Mouse (Mus musculus): Measurements from ENCODE around the gene Sgcd. TPM values are rescaled to one million over a fixed set of nuclear protein-coding genes. Genes with fewer than 3 reads are reported as not detected.
A peak's percentile ranks its signal among the peaks of the same experiment; 100 is the strongest.
"Not testable (repeated sequence)": the region's sequence is repeated elsewhere in the genome, so short reads cannot be mapped to it uniquely, and the experiment has no call there.

Sgcd gene
- polyA plus RNA-seq, 1 experiment from 2014 or later, result 5.3 TPM

DNA sequence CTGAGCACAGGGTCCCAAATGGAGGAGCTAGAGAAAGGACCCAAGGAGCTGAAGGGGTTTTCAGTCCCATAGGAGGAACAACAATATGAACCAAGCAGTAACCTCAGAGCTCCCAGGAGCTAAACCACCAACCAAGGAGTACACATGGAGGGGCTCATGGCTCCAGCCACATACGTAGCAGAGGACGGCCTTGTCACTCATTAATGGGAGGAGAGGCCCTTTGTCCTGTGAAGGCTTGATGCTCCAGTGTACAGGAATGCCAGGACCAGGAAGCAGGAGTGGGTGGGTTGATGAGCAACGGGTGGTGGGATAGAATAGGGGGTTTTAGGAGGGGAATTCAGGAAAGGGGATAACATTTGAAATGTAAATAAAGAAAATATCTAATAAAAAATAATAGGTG is 225.2 kb downstream of the Sgcd start:
- not testable (repeated sequence) for H3K4me3 ChIP-seq (ENCODE audit: low read depth, low read length); DNase-seq (ENCODE audit: low spot score); H3K4me1 ChIP-seq (ENCODE audit: control insufficient read depth, insufficient read depth, low read length); ATAC-seq (ENCODE audit: insufficient number of reproducible peaks, low FRiP score, low TSS enrichment, low read depth); H3K9ac ChIP-seq (ENCODE audit: low read length); H3K4me2 ChIP-seq (ENCODE audit: low read depth, severe bottlenecking); H3K36me3 ChIP-seq (ENCODE audit: control insufficient read depth, insufficient read depth, low read length); H3K27ac ChIP-seq (replicated peaks; ENCODE audit: low read depth, low read length); H3K9me3 ChIP-seq (ENCODE audit: control insufficient read depth, low read length); H3K27me3 ChIP-seq (ENCODE audit: control insufficient read depth, insufficient read depth, low read length)
- WGBS, result 83% methylated on average over 3 of the region's 3 CpGs

DNA sequence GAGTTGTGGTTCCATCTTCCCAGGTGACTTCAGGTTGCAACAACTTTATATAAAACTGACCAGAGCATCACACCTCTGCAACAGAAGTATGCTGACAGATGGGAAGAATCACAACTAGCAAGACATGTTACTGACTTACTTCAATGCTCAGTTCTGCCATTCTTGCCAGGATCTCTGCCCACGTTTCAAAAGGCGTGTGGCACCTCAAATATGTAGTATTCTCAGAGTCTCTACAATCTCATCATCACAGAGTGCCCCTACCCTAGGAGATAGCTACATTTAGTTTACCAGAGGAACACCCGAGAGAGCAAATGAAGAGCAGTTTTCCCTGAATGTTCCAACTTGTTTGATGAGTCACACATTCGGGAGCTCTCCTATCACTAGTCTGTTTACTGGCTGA is 229.8 kb downstream of the Sgcd start:
- Histone ChIP-seq H3K27ac (replicated peaks; ENCODE audit: low read depth, low read length) (no peak overlapping the region), H3K36me3 (ENCODE audit: control insufficient read depth, insufficient read depth, low read length) (no peaks in the 10 kb centered on the region), H3K4me1 (ENCODE audit: control insufficient read depth, insufficient read depth, low read length) (no peaks in the 10 kb centered on the region), H3K27me3 (ENCODE audit: control insufficient read depth, insufficient read depth, low read length) (no peaks in the 10 kb centered on the region), H3K4me3 (ENCODE audit: low read depth, low read length) (no peak overlapping the region), H3K9ac (ENCODE audit: low read length) (no peak overlapping the region), H3K9me3 (ENCODE audit: control insufficient read depth, low read length) (no peaks in the 10 kb centered on the region), H3K4me2 (ENCODE audit: low read depth, severe bottlenecking) (no peak overlapping the region)
- ATAC-seq (ENCODE audit: insufficient number of reproducible peaks, low FRiP score, low TSS enrichment, low read depth) (no peak), DNase-seq (ENCODE audit: low spot score) (no peak)
- WGBS, result 84% methylated on average over 4 of the region's 4 CpGs

DNA sequence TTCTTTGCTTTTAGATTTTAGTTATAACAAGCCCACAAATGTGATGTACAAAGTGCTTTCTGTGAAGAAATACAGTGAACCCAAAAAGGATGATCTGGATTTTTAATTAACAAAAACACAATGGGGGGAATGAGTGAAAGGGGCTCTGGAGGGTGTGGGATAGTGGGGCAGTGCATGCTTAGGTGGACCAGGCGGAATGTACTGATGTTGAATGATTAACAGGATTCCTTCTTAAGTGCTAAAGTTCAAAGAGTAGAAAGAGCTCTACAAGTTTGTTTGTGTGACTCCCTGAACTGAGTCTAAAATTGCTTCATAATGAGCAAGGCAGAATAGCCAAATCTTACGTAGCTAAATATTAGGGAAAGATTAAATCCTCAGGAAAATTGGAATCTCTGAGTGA is 246.0 kb downstream of the Sgcd start:
- no peak for ATAC-seq (ENCODE audit: insufficient number of reproducible peaks, low FRiP score, low TSS enrichment, low read depth)

GRCm38 (mm10) chr11:47704930-47705787 is 283.6 kb downstream of the Sgcd start:
- Histone ChIP-seq H3K36me3 (ENCODE audit: control insufficient read depth, insufficient read depth, low read length) (no peaks in the 10 kb centered on the region), H3K9ac (ENCODE audit: low read length) (no peak overlapping the region), H3K9me3 (ENCODE audit: control insufficient read depth, low read length) (no peaks in the 10 kb centered on the region), H3K4me3 (ENCODE audit: low read depth, low read length) (no peak overlapping the region), H3K4me2 (ENCODE audit: low read depth, severe bottlenecking) (no peak overlapping the region), H3K4me1 (ENCODE audit: control insufficient read depth, insufficient read depth, low read length) (no peaks in the 10 kb centered on the region), H3K27ac (replicated peaks; ENCODE audit: low read depth, low read length) (no peak overlapping the region), H3K27me3 (ENCODE audit: control insufficient read depth, insufficient read depth, low read length) (no peaks in the 10 kb centered on the region)
- ATAC-seq (ENCODE audit: insufficient number of reproducible peaks, low FRiP score, low TSS enrichment, low read depth), result no peak
- no peak for DNase-seq (ENCODE audit: low spot score)
- WGBS, result 86% methylated on average over 8 of the region's 8 CpGs

More for the DNA sequence above, 246.0 kb downstream of the Sgcd start:
- no peak for DNase-seq (ENCODE audit: low spot score)
- Histone ChIP-seq H3K4me1 (ENCODE audit: control insufficient read depth, insufficient read depth, low read length) (no peaks in the 10 kb centered on the region), H3K9ac (ENCODE audit: low read length) (no peak overlapping the region), H3K36me3 (ENCODE audit: control insufficient read depth, insufficient read depth, low read length) (no peaks in the 10 kb centered on the region), H3K4me3 (ENCODE audit: low read depth, low read length) (no peak overlapping the region), H3K4me2 (ENCODE audit: low read depth, severe bottlenecking) (no peak overlapping the region), H3K27ac (replicated peaks; ENCODE audit: low read depth, low read length) (no peak overlapping the region), H3K27me3 (ENCODE audit: control insufficient read depth, insufficient read depth, low read length) (no peaks in the 10 kb centered on the region), H3K9me3 (ENCODE audit: control insufficient read depth, low read length) (no peaks in the 10 kb centered on the region)
- 82% methylated on average over 2 of the region's 2 CpGs for WGBS

GRCm38 (mm10) chr11:47695611-47696010 is 293.2 kb downstream of the Sgcd start:
- ATAC-seq (ENCODE audit: insufficient number of reproducible peaks, low FRiP score, low TSS enrichment, low read depth) (no peak), DNase-seq (ENCODE audit: low spot score) (no peak)
- no peaks in the 10 kb centered on the region for H3K36me3 ChIP-seq (ENCODE audit: control insufficient read depth, insufficient read depth, low read length)
- no peaks in the 10 kb centered on the region for H3K27me3 ChIP-seq (ENCODE audit: control insufficient read depth, insufficient read depth, low read length)
- H3K27ac ChIP-seq (replicated peaks; ENCODE audit: low read depth, low read length), result no peak overlapping the region
- no peaks in the 10 kb centered on the region for H3K9me3 ChIP-seq (ENCODE audit: control insufficient read depth, low read length)
- H3K4me2 ChIP-seq (ENCODE audit: low read depth, severe bottlenecking), result no peak overlapping the region
- H3K9ac ChIP-seq (ENCODE audit: low read length), result no peak overlapping the region
- no peak overlapping the region for H3K4me3 ChIP-seq (ENCODE audit: low read depth, low read length)
- WGBS, result 55% methylated on average over 1 of the region's 1 CpGs
- H3K4me1 ChIP-seq (ENCODE audit: control insufficient read depth, insufficient read depth, low read length), result no peaks in the 10 kb centered on the region

DNA sequence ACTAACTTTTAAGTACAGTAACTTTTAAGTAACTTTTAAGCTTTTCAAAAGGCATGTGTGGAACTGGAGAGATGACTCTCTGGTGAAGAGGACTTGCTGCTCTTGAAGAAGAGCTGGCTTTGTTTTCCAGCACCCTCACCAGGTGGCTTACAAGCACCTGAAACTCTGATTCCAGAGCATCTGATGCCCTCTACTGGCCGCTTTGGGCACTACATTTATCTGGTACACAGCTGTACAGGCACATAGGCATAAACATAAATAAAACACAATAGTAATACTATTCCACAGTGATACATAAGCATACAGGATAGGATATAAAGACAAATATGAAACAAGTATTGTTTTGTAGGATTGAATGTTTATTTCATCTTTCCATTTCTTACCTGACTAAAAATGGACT is 330.6 kb downstream of the Sgcd start:
- Histone ChIP-seq H3K9ac (ENCODE audit: low read length) (no peak overlapping the region), H3K4me3 (ENCODE audit: low read depth, low read length) (no peak overlapping the region), H3K4me1 (ENCODE audit: control insufficient read depth, insufficient read depth, low read length) (no peaks in the 10 kb centered on the region), H3K9me3 (ENCODE audit: control insufficient read depth, low read length) (no peaks in the 10 kb centered on the region), H3K27ac (replicated peaks; ENCODE audit: low read depth, low read length) (no peak overlapping the region), H3K36me3 (ENCODE audit: control insufficient read depth, insufficient read depth, low read length) (no peaks in the 10 kb centered on the region), H3K4me2 (ENCODE audit: low read depth, severe bottlenecking) (no peak overlapping the region), H3K27me3 (ENCODE audit: control insufficient read depth, insufficient read depth, low read length) (no peaks in the 10 kb centered on the region)
- WGBS, result 2% methylated on average over 1 of the region's 1 CpGs
- ATAC-seq (ENCODE audit: insufficient number of reproducible peaks, low FRiP score, low TSS enrichment, low read depth) (no peak), DNase-seq (ENCODE audit: low spot score) (peak; percentile 75)

- Histone ChIP-seq H3K27ac (replicated peaks; ENCODE audit: low read depth, low read length) (no peak overlapping the region), H3K4me3 (ENCODE audit: low read depth, low read length) (no peak overlapping the region), H3K9me3 (ENCODE audit: control insufficient read depth, low read length) (no peaks in the 10 kb centered on the region), H3K4me1 (ENCODE audit: control insufficient read depth, insufficient read depth, low read length) (no peaks in the 10 kb centered on the region), H3K9ac (ENCODE audit: low read length) (no peak overlapping the region), H3K27me3 (ENCODE audit: control insufficient read depth, insufficient read depth, low read length) (no peaks in the 10 kb centered on the region), H3K36me3 (ENCODE audit: control insufficient read depth, insufficient read depth, low read length) (no peaks in the 10 kb centered on the region), H3K4me2 (ENCODE audit: low read depth, severe bottlenecking) (no peak overlapping the region)
- DNase-seq (ENCODE audit: low spot score), result no peak
- no peak for ATAC-seq (ENCODE audit: insufficient number of reproducible peaks, low FRiP score, low TSS enrichment, low read depth)
These were observed 342.9 kb downstream of the Sgcd start for GRCm38 (mm10) chr11:47645911-47646310.

GRCm38 (mm10) chr11:47641567-47642259 is 347.1 kb downstream of the Sgcd start:
- Histone ChIP-seq H3K9me3 (ENCODE audit: control insufficient read depth, low read length) (no peaks in the 10 kb centered on the region), H3K27ac (replicated peaks; ENCODE audit: low read depth, low read length) (no peak overlapping the region), H3K27me3 (ENCODE audit: control insufficient read depth, insufficient read depth, low read length) (no peaks in the 10 kb centered on the region), H3K4me3 (ENCODE audit: low read depth, low read length) (no peak overlapping the region), H3K4me2 (ENCODE audit: low read depth, severe bottlenecking) (no peak overlapping the region), H3K9ac (ENCODE audit: low read length) (no peak overlapping the region), H3K36me3 (ENCODE audit: control insufficient read depth, insufficient read depth, low read length) (no peaks in the 10 kb centered on the region), H3K4me1 (ENCODE audit: control insufficient read depth, insufficient read depth, low read length) (no peaks in the 10 kb centered on the region)
- ATAC-seq (ENCODE audit: insufficient number of reproducible peaks, low FRiP score, low TSS enrichment, low read depth) (no peak), DNase-seq (ENCODE audit: low spot score) (no peak)
- WGBS, result 63% methylated on average over 2 of the region's 2 CpGs
